Mouse (Mus musculus): ENCODE data around the gene Nat8f1.
"Not testable (repeated sequence)": the region's sequence is repeated elsewhere in the genome, so short reads cannot be mapped to it uniquely, and the experiment has no call there.

Gene Nat8f1

GRCm38 (mm10) chr6:85915539-85916513 lies at the start of gene Nat8f1:
Nat8f1 (minus strand) TSS chr6:85915687.
- in situ Hi-C loops (cut with MboI; ENCODE audit: low sequenced_read_pairs), result not testable (repeated sequence)

GRCm38 (mm10) chr6:85961101-85962091 lies 45.9 kb upstream of the Nat8f1 start, which contains the start of gene Dusp11:
Dusp11 (minus strand) TSS chr6:85961667.
- in situ Hi-C loops (cut with MboI; ENCODE audit: low sequenced_read_pairs), result no loop called here

GRCm38 (mm10) chr6:85957581-85957980 lies 42.1 kb upstream of the Nat8f1 start:
- in situ Hi-C loops (cut with MboI; ENCODE audit: low sequenced_read_pairs), result no loop called here

GRCm38 (mm10) chr6:85948549-85948948 lies 33.1 kb upstream of the Nat8f1 start:
- in situ Hi-C loops (cut with MboI; ENCODE audit: low sequenced_read_pairs), result loop anchor here (25.0 kb wide), 1 partner anchor 414 kb away; the partner anchor contains the start of genes Fam136a and Snrpg

GRCm38 (mm10) chr6:85942469-85942868 lies 27.0 kb upstream of the Nat8f1 start:
- in situ Hi-C loops (cut with MboI; ENCODE audit: low sequenced_read_pairs), result loop anchor here (25.0 kb wide), 1 partner anchor 420 kb away; the partner anchor contains the start of genes Fam136a and Snrpg

GRCm38 (mm10) chr6:85938701-85939100 lies 23.2 kb upstream of the Nat8f1 start:
- in situ Hi-C loops (cut with MboI; ENCODE audit: low sequenced_read_pairs), result loop anchor here (10.0 to 25.0 kb wide), 2 partner anchors 66 to 424 kb away; partner anchors contain the start of genes Fam136a and Snrpg

- in situ Hi-C loops (cut with MboI; ENCODE audit: low sequenced_read_pairs), result loop anchor here (10.0 to 25.0 kb wide), 2 partner anchors 68 to 426 kb away; partner anchors contain the start of genes Fam136a and Snrpg
These were observed 21.3 kb upstream of the Nat8f1 start for GRCm38 (mm10) chr6:85936508-85937465.

GRCm38 (mm10) chr6:85935646-85936045 lies 20.2 kb upstream of the Nat8f1 start:
- in situ Hi-C loops (cut with MboI; ENCODE audit: low sequenced_read_pairs), result loop anchor here (10.0 to 25.0 kb wide), 2 partner anchors 69 to 427 kb away; partner anchors contain the start of genes Fam136a and Snrpg

- in situ Hi-C loops (cut with MboI; ENCODE audit: low sequenced_read_pairs), result loop anchor here (10.0 to 25.0 kb wide), 2 partner anchors 71 to 428 kb away; partner anchors contain the start of genes Fam136a and Snrpg
These were observed 18.6 kb upstream of the Nat8f1 start for GRCm38 (mm10) chr6:85934047-85934446.

- in situ Hi-C loops (cut with MboI; ENCODE audit: low sequenced_read_pairs), result loop anchor here (25.0 kb wide), 1 partner anchor 433 kb away; the partner anchor contains the start of genes Fam136a and Snrpg
These were observed 13.8 kb upstream of the Nat8f1 start for GRCm38 (mm10) chr6:85929312-85929711.

- in situ Hi-C loops (cut with MboI; ENCODE audit: low sequenced_read_pairs), result loop anchor here (25.0 kb wide), 1 partner anchor 435 kb away; the partner anchor contains the start of genes Fam136a and Snrpg
These were observed 12.3 kb upstream of the Nat8f1 start for GRCm38 (mm10) chr6:85927476-85928464.

GRCm38 (mm10) chr6:85926709-85927108 lies 11.2 kb upstream of the Nat8f1 start:
- in situ Hi-C loops (cut with MboI; ENCODE audit: low sequenced_read_pairs), result loop anchor here (25.0 kb wide), 1 partner anchor 436 kb away; the partner anchor contains the start of genes Fam136a and Snrpg

- in situ Hi-C loops (cut with MboI; ENCODE audit: low sequenced_read_pairs), result no loop called here
These were observed 8.2 kb upstream of the Nat8f1 start for GRCm38 (mm10) chr6:85923643-85924042.

GRCm38 (mm10) chr6:85919401-85919800 lies 3.9 kb upstream of the Nat8f1 start:
- in situ Hi-C loops (cut with MboI; ENCODE audit: low sequenced_read_pairs), result no loop called here

- in situ Hi-C loops (cut with MboI; ENCODE audit: low sequenced_read_pairs), result not testable (repeated sequence)
These were observed 2.9 kb upstream of the Nat8f1 start for GRCm38 (mm10) chr6:85918341-85918740.

GRCm38 (mm10) chr6:85916596-85916995 lies 1.1 kb upstream of the Nat8f1 start:
- in situ Hi-C loops (cut with MboI; ENCODE audit: low sequenced_read_pairs), result no loop called here

GRCm38 (mm10) chr6:85915141-85915538 lies 347 bp downstream of the Nat8f1 start:
- in situ Hi-C loops (cut with MboI; ENCODE audit: low sequenced_read_pairs), result no loop called here

GRCm38 (mm10) chr6:85911587-85911986 lies 3.9 kb downstream of the Nat8f1 start, which contains the start of gene Tprkb:
Tprkb (plus strand) TSS chr6:85911865.
- in situ Hi-C loops (cut with MboI; ENCODE audit: low sequenced_read_pairs), result no loop called here
